In genomic region chr3:34642498-34642941, GRCm38 (mm10) we compare ENCODE assay signal across 8 mouse cellular contexts. TPM values are rescaled to one million over a fixed set of nuclear protein-coding genes. Genes with fewer than 3 reads are reported as not detected.
DNase-seq lines count a peak whose midpoint lies in the region; ATAC-seq and TF ChIP-seq lines count a peak whose summit lies in the region.

No protein-coding gene starts in this region.

- H3K4me3 ChIP-seq in forebrain, embryonic 12.5 days (replicated peaks): peak overlapping the region; percentile 46
- 0 out of 2 replicates have a peak overlapping the region, but pooled peaks have one; percentile 13 for H3K4me3 ChIP-seq in kidney, postnatal 0 days (replicated peaks; ENCODE audit: low read depth, low read length)
- H3K4me3 ChIP-seq in stomach, postnatal 0 days (ENCODE audit: low read depth, low read length): peak overlapping the region; percentile 38

- no peak for TF ChIP-seq CTCF in kidney, postnatal 0 days (IDR thresholded peaks at IDR 0.05; ENCODE audit: low read depth)
- no peak for TF ChIP-seq CTCF in stomach, postnatal 0 days (IDR thresholded peaks at IDR 0.05; ENCODE audit: low read depth)

- 0% methylated on average over 20 of the region's 20 CpGs for WGBS in forebrain, embryonic 12.5 days
- WGBS in kidney, postnatal 0 days: under 1% methylated on average over 20 of the region's 20 CpGs
- 2% methylated on average over 20 of the region's 20 CpGs for WGBS in stomach, postnatal 0 days

- peaks cover 88% of the 10 kb centered on the region for H3K4me1 ChIP-seq in forebrain, embryonic 12.5 days
- H3K4me1 ChIP-seq in kidney, postnatal 0 days (replicated peaks; ENCODE audit: insufficient read depth, low read length): no peaks in the 10 kb centered on the region
- H3K4me1 ChIP-seq in stomach, postnatal 0 days (replicated peaks; ENCODE audit: control insufficient read depth, insufficient read depth): no peaks in the 10 kb centered on the region

- H3K27ac ChIP-seq in forebrain, embryonic 12.5 days: peak overlapping the region; percentile 94
- H3K27ac ChIP-seq in kidney, postnatal 0 days: no peak overlapping the region
- no peak overlapping the region for H3K27ac ChIP-seq in stomach, postnatal 0 days (replicated peaks)

- H3K9me3 ChIP-seq in forebrain, embryonic 12.5 days: no peaks in the 10 kb centered on the region
- no peaks in the 10 kb centered on the region for H3K9me3 ChIP-seq in kidney, postnatal 0 days (replicated peaks; ENCODE audit: low read length)
- H3K9me3 ChIP-seq in stomach, postnatal 0 days (ENCODE audit: control insufficient read depth, low read length): no peaks in the 10 kb centered on the region

- ATAC-seq in forebrain, embryonic 12.5 days (ENCODE audit: low FRiP score): peak; percentile 57; the same call in 1 of the 2 replicates
- no peak for ATAC-seq in kidney, postnatal 0 days (replicated peaks; ENCODE audit: low FRiP score, low read depth)
- 0 out of 2 replicates have a peak, but pooled peaks have one; percentile 20 for ATAC-seq in megakaryocyte progenitor cell, adult 5-6 weeks (replicated peaks; ENCODE audit: poor library complexity)
- peak; percentile 47; the same call in 1 of the 2 replicates for ATAC-seq in stomach, postnatal 0 days (ENCODE audit: low FRiP score, low TSS enrichment)

- DNase-seq in testis, postnatal 10 days (ENCODE audit: low spot score): peak; percentile 62
- DNase-seq in testis, postnatal 14 days (ENCODE audit: low spot score): no peak
- DNase-seq in kidney, postnatal 0 days (ENCODE audit: low spot score): no peak
- DNase-seq in stomach, postnatal 0 days (ENCODE audit: low spot score): peak; percentile 55
- no peak for DNase-seq in lung, postnatal 36 days
- no peak for DNase-seq in adrenal gland, adult 8-10 months

- H3K36me3 ChIP-seq in forebrain, embryonic 12.5 days (replicated peaks): no peaks in the 10 kb centered on the region
- H3K36me3 ChIP-seq in kidney, postnatal 0 days (ENCODE audit: insufficient read depth, low read length): no peaks in the 10 kb centered on the region
- no peaks in the 10 kb centered on the region for H3K36me3 ChIP-seq in stomach, postnatal 0 days (ENCODE audit: control insufficient read depth, insufficient read depth, low read length)

- peaks cover 7% of the 10 kb centered on the region; the same call in 1 of the 2 replicates for H3K27me3 ChIP-seq in forebrain, embryonic 12.5 days
- H3K27me3 ChIP-seq in kidney, postnatal 0 days (ENCODE audit: insufficient read depth, low read length): peaks cover 90% of the 10 kb centered on the region
- H3K27me3 ChIP-seq in stomach, postnatal 0 days (ENCODE audit: control insufficient read depth, insufficient read depth, low read length): peaks cover 14% of the 10 kb centered on the region; the same call in 1 of the 2 replicates

- TF ChIP-seq EP300 in stomach, postnatal 0 days (optimal IDR thresholded peaks at IDR 0.05): no peak

- H3K4me2 ChIP-seq in forebrain, embryonic 12.5 days: peak overlapping the region; percentile 89
- peak overlapping the region; percentile 31 for H3K4me2 ChIP-seq in kidney, postnatal 0 days (ENCODE audit: low read length)
- peak overlapping the region; percentile 56 for H3K4me2 ChIP-seq in stomach, postnatal 0 days (replicated peaks; ENCODE audit: low read depth)

- peak overlapping the region; percentile 78 for H3K9ac ChIP-seq in forebrain, embryonic 12.5 days
- no peak overlapping the region for H3K9ac ChIP-seq in kidney, postnatal 0 days (ENCODE audit: low read depth, low read length)
- H3K9ac ChIP-seq in stomach, postnatal 0 days (ENCODE audit: low read length): peak overlapping the region; percentile 35; the same call in 1 of the 2 replicates

RNA-seq across cellular contexts. Expression of gene Sox2, which starts 7.7 kb away (rescaled TPM):
- polyA plus RNA-seq in forebrain, embryonic 12.5 days (2016; fragmentation: Nextera tagmentation; extraction: Ambion mirVana): 75.5 and 77.0 TPM in 2 replicates
- not detected in 2 replicates for polyA plus RNA-seq in kidney, postnatal 0 days (2015; fragmentation: Nextera tagmentation; extraction: Ambion mirVana)
- total RNA-seq in megakaryocyte progenitor cell, adult 5-6 weeks (2015): not detected in 2 replicates
- not detected in 2 replicates for total RNA-seq in megakaryocyte progenitor cell, adult 5-6 weeks (2017)
- polyA plus RNA-seq in stomach, postnatal 0 days (2015; fragmentation: Nextera tagmentation; extraction: Ambion mirVana): 11.6 and 14.7 TPM in 2 replicates
- total RNA-seq in adrenal gland, adult 8-10 months (2022): under 1 TPM; 0.28 to 0.38 (median 0.33) TPM

Comparison
In these comparisons a context has a peak if more than half of its experiments do, and no peak if none do; other contexts are left out.
1. DNase-seq: peak in testis, postnatal 10 days (single experiment) and stomach, postnatal 0 days (single experiment); none in testis, postnatal 14 days (single experiment), kidney, postnatal 0 days (single experiment), lung, postnatal 36 days (single experiment) and adrenal gland, adult 8-10 months (single experiment).
2. H3K4me2 ChIP-seq: peak in every context shown above with its lines; median percentile 89 in forebrain, embryonic 12.5 days; 56 in stomach, postnatal 0 days; 31 in kidney, postnatal 0 days.
3. RNA of gene Sox2, which starts 7.7 kb away (polyA plus RNA-seq): 75.5 to 77.0 TPM in forebrain, embryonic 12.5 days and 11.6 to 14.7 TPM in stomach, postnatal 0 days; not detected in kidney, postnatal 0 days; every median in the first group is over 10 times any median in the second.
4. Peak in every context shown above with its lines, with median percentiles within 50 percentile points of each other: H3K4me3 ChIP-seq.